Mouse (Mus musculus) embryonic facial prominence, embryonic 15.5 days (tissue): ENCODE data around the gene Cobll1. TPM values are rescaled to one million over a fixed set of nuclear protein-coding genes. Genes with fewer than 3 reads are reported as not detected.

Experiments used
- ATAC-seq: fragments of 200-750 bp; cut with Nextera tagmentation; 2 replicates; pipeline ENCODE4 v1.8.0; 2017; ENCODE audit warnings: low read depth, moderate TSS enrichment; ENCODE audit not compliant: insufficient number of reproducible peaks, low FRiP score, low TSS enrichment
- H3K27ac ChIP-seq: fragments of 300-500 bp; sonication (generic); replicated peaks from 2 replicates; pipeline ENCODE4 v1.5.1; 2015; ENCODE audit warnings: mild to moderate bottlenecking, inconsistent platforms
- H3K27me3 ChIP-seq: fragments of 300-500 bp; sonication (generic); 2 replicates; pipeline ENCODE4 v1.6.1; 2015; ENCODE audit warnings: inconsistent platforms
- H3K36me3 ChIP-seq: fragments of 300-500 bp; sonication (generic); 2 replicates; pipeline ENCODE4 v1.6.1; 2015; ENCODE audit warnings: mild to moderate bottlenecking, inconsistent platforms
- H3K4me1 ChIP-seq: fragments of 300-500 bp; sonication (generic); 2 replicates; pipeline ENCODE4 v1.6.1; 2015; ENCODE audit warnings: inconsistent platforms
- H3K4me2 ChIP-seq: fragments of 300-500 bp; sonication (generic); replicated peaks from 2 replicates; pipeline ENCODE4 v1.6.1; 2015; ENCODE audit warnings: mild to moderate bottlenecking, inconsistent platforms
- H3K4me3 ChIP-seq: fragments of 300-500 bp; sonication (generic); replicated peaks from 2 replicates; pipeline ENCODE4 v1.5.1; 2015; ENCODE audit warnings: mild to moderate bottlenecking, inconsistent platforms
- H3K9ac ChIP-seq: fragments of 300-500 bp; sonication (generic); 2 replicates; pipeline ENCODE4 v1.6.1; 2015; ENCODE audit warnings: inconsistent platforms
- H3K9me3 ChIP-seq: fragments of 300-500 bp; sonication (generic); replicated peaks from 2 replicates; pipeline ENCODE4 v1.6.1; 2016; ENCODE audit warnings: inconsistent platforms
- WGBS: fragments of 180-500 bp; shearing (Covaris S2); methylation state at CpG from one replicate; pipeline ENCODE4 v1.1.7; 2015; 5-methylcytosine and 5-hydroxymethylcytosine counted together
- polyA plus RNA-seq: library from polyadenylated mRNA; unstranded; fragments of >200 nt; fragmentation: Nextera tagmentation; extraction: Ambion mirVana; gene quantifications from 2 replicates; pipeline ENCODE4 v1.2.1, GENCODE M21; 2015

Cobll1 gene
- polyA plus RNA-seq, 1 experiment from 2014 or later, result 4.7 TPM

DNA sequence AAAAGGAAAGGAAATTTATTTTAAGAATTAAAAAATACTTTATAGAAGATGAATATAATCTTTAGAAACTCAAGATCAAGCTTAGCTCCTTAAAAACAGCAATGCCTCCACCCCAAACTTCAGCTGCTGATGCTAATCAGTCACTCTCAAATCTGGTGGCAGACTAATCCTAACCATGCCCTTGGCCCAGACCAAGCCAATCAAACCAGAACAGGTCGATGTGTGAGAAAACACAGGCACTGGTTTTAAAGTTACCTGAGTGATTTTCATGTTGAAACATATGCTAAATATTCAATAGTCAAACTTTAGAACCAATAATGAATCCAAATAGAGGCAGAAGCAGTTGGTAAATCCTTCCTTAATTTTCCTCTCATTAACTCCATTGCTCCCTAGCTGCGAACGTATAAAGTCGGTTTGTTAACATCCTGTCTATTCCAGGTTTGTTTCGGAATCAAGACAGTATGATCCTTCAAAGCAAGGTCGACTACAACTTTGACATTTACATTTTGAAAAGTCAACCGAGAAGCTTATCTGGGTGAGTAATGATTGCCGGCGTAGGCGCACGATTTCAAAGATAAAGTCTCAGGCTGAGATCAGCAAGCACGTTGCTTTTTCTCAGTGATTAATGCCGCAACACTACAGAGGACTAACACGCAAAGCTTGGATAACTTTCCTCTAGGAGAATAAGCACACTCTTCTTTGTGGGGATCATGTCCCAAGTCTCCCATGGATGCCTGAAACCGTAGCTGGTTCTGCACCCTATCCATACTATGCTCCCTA, 6.3 kb downstream of the Cobll1 start:
- WGBS, result 85% methylated on average over 15 of the region's 15 CpGs
- no peak overlapping the region for H3K4me2 ChIP-seq
- H3K9ac ChIP-seq, result no peak overlapping the region
- no peaks in the 10 kb centered on the region for H3K36me3 ChIP-seq
- no peak overlapping the region for H3K27ac ChIP-seq
- ATAC-seq, result no peak
- H3K4me3 ChIP-seq, result no peak overlapping the region
- peaks cover 7% of the 10 kb centered on the region; the same call in 1 of the 2 replicates for H3K4me1 ChIP-seq
- H3K27me3 ChIP-seq, result no peaks in the 10 kb centered on the region
- no peaks in the 10 kb centered on the region for H3K9me3 ChIP-seq

DNA sequence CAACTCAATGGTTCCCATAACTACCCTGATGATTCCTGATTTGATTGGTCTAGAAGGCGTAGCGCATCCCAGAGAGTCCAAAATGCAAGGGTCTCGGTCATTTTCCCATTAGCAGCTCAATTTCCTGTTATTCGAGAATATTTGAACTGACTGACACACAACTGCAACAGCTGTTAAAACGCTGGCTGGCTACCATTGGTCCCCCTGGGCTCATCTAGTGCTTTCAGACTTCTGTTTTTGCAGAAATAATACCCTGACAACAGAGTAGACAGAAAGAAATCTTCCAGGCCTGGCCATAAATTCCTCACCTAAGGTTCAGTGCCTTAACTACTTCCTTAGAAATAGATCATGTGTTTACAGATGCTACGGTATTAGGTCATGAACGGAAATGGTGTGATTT, 10.8 kb downstream of the Cobll1 start:
- no peak for ATAC-seq
- no peak overlapping the region for H3K4me2 ChIP-seq
- no peak overlapping the region for H3K4me3 ChIP-seq
- no peak overlapping the region for H3K27ac ChIP-seq
- H3K9ac ChIP-seq, result no peak overlapping the region
- H3K4me1 ChIP-seq, result no peaks in the 10 kb centered on the region
- WGBS, result 71% methylated on average over 7 of the region's 7 CpGs
- no peaks in the 10 kb centered on the region for H3K36me3 ChIP-seq
- no peaks in the 10 kb centered on the region for H3K27me3 ChIP-seq
- H3K9me3 ChIP-seq, result no peaks in the 10 kb centered on the region

DNA sequence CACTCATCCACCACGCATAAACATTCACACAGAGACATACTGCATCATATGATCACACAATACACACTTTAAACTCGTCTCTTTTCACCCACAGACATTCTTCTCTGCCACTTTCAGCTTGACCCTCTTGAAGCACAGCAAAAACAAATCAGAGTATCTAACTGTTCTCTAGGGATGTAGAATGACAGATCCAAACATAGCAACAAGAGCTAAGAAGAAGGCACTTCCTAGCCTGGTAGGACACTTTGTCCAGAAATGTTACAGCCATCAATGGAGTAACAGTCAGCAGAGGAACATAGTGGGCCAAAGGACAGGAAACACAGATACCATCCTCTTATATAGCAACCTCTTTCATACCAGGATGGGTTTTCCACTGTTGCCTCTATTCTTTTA, 11.3 kb downstream of the Cobll1 start:
- ATAC-seq, result no peak
- H3K4me1 ChIP-seq, result no peaks in the 10 kb centered on the region
- WGBS, result 80% methylated on average over 2 of the region's 2 CpGs

DNA sequence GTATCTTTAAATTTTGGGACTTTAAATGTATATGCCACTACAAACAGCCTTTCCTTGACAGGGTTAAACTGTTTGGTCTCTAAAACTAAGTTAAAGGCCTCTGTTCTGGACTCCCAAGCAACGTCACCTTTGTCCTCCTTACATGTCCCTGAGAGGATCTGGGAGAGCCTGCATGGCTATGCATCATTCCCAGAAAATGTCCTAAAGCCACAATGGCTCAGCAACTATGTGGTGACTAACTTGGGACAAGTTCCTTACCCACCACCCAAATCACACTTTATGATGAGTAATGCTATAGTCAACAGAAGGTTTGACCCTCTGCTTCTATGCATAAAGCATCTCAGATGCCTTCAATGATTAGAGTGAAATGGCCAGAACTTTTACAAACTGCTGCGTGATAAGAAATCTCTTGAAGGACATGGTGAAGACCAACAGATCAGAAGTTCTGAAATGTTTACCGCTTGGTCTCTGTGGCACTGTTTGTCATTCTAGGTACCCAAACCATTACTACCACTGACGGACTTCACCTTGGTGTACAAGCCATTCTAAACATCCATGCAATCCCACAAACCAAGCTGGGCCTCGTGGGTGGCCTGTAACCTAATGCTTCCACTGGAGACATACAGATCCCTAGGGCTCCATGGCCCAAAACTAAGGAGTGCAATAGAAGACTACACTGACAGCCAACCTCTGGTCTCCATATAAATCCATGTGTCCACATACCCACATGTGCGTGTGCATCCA, 11.9 kb downstream of the Cobll1 start:
- Histone ChIP-seq H3K4me2 (no peak overlapping the region), H3K36me3 (no peaks in the 10 kb centered on the region), H3K27ac (no peak overlapping the region), H3K9me3 (no peaks in the 10 kb centered on the region), H3K27me3 (no peaks in the 10 kb centered on the region), H3K9ac (no peak overlapping the region), H3K4me1 (no peaks in the 10 kb centered on the region), H3K4me3 (no peak overlapping the region)
- WGBS, result 81% methylated on average over 6 of the region's 6 CpGs
- ATAC-seq, result no peak

More for the DNA sequence above, 11.3 kb downstream of the Cobll1 start:
- no peak overlapping the region for H3K9ac ChIP-seq
- no peak overlapping the region for H3K4me3 ChIP-seq
- no peak overlapping the region for H3K4me2 ChIP-seq
- H3K27ac ChIP-seq, result no peak overlapping the region
- H3K36me3 ChIP-seq, result no peaks in the 10 kb centered on the region
- no peaks in the 10 kb centered on the region for H3K9me3 ChIP-seq
- no peaks in the 10 kb centered on the region for H3K27me3 ChIP-seq

DNA sequence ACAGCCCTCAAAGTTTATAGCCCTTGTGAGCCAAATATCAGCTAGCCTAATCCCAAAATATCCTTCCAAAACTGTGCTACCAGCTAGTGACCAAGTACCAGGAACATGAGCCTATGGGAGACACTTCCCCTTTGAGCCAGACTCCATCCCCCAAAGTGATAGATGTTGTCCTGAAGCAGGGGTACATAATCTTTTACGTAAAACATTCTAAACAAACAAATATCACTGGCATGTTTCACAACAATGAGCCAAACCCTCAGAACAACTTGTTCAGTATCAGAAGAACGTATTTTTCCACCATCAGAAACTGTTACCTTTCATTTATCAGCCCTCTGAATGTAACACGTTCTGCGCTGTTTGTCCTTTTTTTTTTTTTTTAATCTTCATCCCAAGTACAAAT, 12.7 kb downstream of the Cobll1 start:
- no peak overlapping the region for H3K4me2 ChIP-seq
- no peaks in the 10 kb centered on the region for H3K4me1 ChIP-seq
- no peak overlapping the region for H3K4me3 ChIP-seq
- WGBS, result 87% methylated on average over 4 of the region's 4 CpGs
- H3K27ac ChIP-seq, result no peak overlapping the region
- H3K9ac ChIP-seq, result no peak overlapping the region
- H3K36me3 ChIP-seq, result no peaks in the 10 kb centered on the region
- no peak for ATAC-seq
- no peaks in the 10 kb centered on the region for H3K27me3 ChIP-seq
- no peaks in the 10 kb centered on the region for H3K9me3 ChIP-seq

DNA sequence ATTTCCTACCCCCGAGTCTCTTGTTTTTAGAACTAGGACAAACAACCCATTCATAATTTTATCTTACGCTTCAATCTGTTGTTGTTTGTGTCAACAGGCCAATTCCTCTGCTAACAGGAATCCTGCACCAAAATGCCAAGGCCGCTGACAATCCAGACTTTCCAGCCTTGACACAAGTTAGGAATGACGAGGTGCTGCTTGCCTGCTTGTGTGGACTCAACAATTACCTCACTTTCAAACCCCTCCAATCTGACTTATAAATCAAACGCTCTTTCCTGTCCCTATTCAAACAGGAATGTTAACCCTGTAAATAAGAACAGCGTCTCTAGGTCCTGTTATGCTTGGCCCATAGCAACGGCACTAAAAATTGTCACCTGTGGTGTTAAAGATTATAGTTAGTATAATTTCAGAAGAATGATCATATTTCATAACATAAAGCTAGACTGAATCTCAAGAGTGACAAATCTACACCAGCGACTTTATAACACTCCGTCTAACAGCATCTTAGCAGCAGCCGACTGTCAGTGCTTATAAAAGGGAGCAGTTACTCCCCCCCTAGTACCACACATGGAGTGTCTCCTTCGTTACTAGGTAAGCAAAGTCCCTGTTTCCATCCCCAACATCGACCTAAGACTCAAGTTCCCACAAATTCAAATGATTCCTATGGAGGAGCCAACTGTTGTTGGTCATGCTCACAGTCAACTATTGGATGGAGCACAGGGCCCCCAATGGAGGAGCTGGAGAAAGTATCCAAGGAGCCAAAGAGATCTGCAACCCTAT, 15.1 kb downstream of the Cobll1 start:
- Histone ChIP-seq H3K9me3 (no peaks in the 10 kb centered on the region), H3K9ac (no peak overlapping the region), H3K36me3 (no peaks in the 10 kb centered on the region), H3K27ac (no peak overlapping the region), H3K4me1 (no peaks in the 10 kb centered on the region), H3K4me3 (no peak overlapping the region), H3K4me2 (no peak overlapping the region), H3K27me3 (no peaks in the 10 kb centered on the region)
- 68% methylated on average over 12 of the region's 12 CpGs for WGBS
- no peak for ATAC-seq

DNA sequence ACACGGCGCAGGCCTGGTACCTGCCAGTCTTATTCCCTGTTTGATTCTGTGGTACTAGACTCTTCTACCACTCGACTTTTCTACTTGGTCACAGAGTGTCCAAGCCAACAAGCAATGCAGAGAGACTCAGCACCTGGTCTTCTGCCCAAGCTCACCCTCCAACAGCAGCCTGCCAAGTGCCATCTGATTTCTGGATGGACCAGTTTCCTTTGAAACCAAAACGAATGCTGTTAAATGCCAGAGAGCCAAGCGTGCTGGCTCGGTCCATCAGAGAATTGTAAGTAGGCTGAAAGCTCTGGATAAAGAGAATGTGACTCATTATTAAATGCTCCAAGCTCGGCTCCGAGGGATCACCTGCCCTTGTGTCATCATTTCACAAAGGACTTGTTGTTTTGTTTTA, 16.2 kb downstream of the Cobll1 start:
- no peak overlapping the region for H3K4me3 ChIP-seq
- no peaks in the 10 kb centered on the region for H3K4me1 ChIP-seq
- no peak overlapping the region for H3K9ac ChIP-seq
- H3K27ac ChIP-seq, result no peak overlapping the region
- H3K36me3 ChIP-seq, result no peaks in the 10 kb centered on the region
- no peak; the same call in 1 of the 2 replicates for ATAC-seq
- WGBS, result 70% methylated on average over 8 of the region's 8 CpGs
- H3K27me3 ChIP-seq, result no peaks in the 10 kb centered on the region
- no peak overlapping the region for H3K4me2 ChIP-seq
- H3K9me3 ChIP-seq, result no peaks in the 10 kb centered on the region

DNA sequence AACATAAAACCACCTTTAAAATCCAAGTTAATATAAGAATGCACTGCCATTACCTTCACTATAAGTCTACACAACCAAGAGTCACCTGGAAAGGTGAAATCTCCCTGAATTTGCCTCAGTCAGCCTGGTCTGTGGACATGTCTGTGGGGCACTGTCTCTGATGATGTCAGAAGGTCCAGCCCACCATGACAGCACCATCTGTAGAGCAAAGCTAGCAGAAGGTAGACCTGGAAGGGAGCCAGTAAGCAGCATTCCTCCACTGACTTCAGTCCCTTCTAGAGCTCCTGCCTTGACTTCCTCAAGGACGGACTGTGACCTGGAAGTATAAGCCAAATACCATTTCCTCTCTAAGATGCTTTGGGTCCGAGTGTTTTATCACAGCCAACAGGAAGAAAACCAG, 17.6 kb downstream of the Cobll1 start:
- ATAC-seq, result no peak
- Histone ChIP-seq H3K27ac (no peak overlapping the region), H3K36me3 (no peaks in the 10 kb centered on the region), H3K4me3 (no peak overlapping the region), H3K9ac (no peak overlapping the region), H3K4me1 (no peaks in the 10 kb centered on the region), H3K27me3 (no peaks in the 10 kb centered on the region), H3K4me2 (no peak overlapping the region), H3K9me3 (no peaks in the 10 kb centered on the region)
- WGBS, result 74% methylated on average over 2 of the region's 2 CpGs

DNA sequence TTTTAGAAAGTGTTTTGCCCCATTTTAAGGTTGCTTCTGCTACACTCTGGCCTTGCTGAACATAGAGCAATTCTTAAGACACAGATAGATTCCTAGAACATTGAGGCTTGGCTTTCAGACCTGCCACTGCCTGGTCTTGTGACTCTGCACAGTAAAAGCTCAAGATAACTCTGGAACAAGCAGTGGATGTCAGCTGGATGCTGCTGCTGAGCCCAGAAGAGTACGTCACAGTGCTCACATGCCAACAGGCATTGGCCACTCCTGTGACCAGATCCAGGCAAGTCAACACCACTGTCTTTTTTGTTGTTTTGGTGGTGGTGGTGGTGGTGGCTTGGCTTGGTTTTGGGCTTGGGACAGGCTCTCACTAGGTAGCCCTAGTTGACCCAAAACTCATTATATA, 18.6 kb downstream of the Cobll1 start:
- Histone ChIP-seq H3K9me3 (no peaks in the 10 kb centered on the region), H3K27me3 (no peaks in the 10 kb centered on the region), H3K9ac (no peak overlapping the region), H3K36me3 (no peaks in the 10 kb centered on the region), H3K4me2 (no peak overlapping the region), H3K27ac (no peak overlapping the region), H3K4me1 (no peaks in the 10 kb centered on the region), H3K4me3 (no peak overlapping the region)
- 70% methylated on average over 1 of the region's 1 CpGs for WGBS
- ATAC-seq, result no peak

DNA sequence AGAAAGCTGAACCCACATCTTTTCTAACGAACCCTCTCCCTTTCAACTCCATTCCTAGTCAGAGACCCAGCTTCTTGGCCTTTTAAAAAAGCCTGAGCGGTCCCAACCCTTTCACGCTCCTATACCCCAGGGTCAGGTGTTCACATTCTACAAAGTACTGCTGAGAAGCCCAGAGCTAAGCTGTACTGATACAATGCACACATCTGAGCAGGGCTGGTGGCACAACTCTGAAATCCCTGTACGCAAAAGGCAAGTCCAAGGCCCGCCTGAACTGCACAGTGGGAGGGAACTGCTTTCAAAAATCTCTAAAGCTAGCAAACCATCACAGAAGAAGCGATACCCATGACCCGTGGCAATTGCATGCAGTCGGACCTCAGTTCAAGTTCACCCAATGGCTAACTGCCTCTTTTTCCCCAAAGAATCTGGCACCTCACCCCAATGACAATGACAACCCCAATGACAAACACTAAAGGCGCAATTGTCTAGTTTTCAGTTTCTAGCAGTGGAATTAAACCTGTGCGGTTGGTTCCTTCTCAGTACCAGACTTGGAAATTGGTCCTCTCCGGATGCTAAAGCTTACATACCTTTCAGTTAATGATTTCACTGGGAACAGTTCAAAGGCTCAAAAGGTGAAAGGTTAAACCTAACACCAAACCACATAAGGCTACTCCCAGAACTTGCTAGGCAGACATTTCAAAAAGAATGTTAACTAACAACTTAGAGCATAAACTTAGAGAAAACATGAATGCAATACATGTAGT, 19.6 kb downstream of the Cobll1 start:
- no peak overlapping the region for H3K4me2 ChIP-seq
- no peak overlapping the region for H3K9ac ChIP-seq
- H3K36me3 ChIP-seq, result no peaks in the 10 kb centered on the region
- H3K27me3 ChIP-seq, result no peaks in the 10 kb centered on the region
- no peak overlapping the region for H3K4me3 ChIP-seq
- no peaks in the 10 kb centered on the region for H3K9me3 ChIP-seq
- 75% methylated on average over 11 of the region's 11 CpGs for WGBS
- no peaks in the 10 kb centered on the region for H3K4me1 ChIP-seq
- no peak overlapping the region for H3K27ac ChIP-seq
- ATAC-seq, result no peak

DNA sequence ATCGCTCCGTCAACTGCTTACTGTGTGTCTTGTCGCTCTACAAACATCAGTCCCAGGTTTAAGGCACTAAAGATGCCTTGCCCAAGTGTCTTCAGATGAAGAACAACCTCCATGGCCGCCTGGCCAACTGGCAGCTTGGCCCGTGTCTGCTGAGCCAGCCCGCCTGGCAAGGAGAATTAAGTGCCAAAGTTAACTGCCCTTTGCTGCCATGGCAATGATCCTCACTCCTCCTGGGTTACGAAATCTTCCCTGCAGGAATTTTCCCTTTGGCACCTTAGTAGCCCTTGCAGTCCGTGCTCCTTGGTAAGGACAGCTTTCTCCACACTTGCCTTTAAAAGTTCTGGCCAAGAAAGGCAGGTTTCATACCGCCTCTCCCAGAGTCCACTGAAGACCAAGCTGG, 20.9 kb downstream of the Cobll1 start:
- Histone ChIP-seq H3K9me3 (no peaks in the 10 kb centered on the region), H3K36me3 (no peaks in the 10 kb centered on the region), H3K4me1 (no peaks in the 10 kb centered on the region), H3K9ac (no peak overlapping the region), H3K4me2 (no peak overlapping the region), H3K4me3 (no peak overlapping the region), H3K27ac (no peak overlapping the region), H3K27me3 (no peaks in the 10 kb centered on the region)
- no peak for ATAC-seq
- 91% methylated on average over 9 of the region's 9 CpGs for WGBS
